Mouse (Mus musculus) lung, adult 18-20 months (tissue): ENCODE results near the gene Ccdc116.

Source experiments
- DNase-seq, 2 experiments: peaks; one replicate each; pipeline ENCODE4 v3.0.0; 2022; ENCODE audit warnings: mixed read lengths in 2 of 2

Gene Ccdc116

DNA sequence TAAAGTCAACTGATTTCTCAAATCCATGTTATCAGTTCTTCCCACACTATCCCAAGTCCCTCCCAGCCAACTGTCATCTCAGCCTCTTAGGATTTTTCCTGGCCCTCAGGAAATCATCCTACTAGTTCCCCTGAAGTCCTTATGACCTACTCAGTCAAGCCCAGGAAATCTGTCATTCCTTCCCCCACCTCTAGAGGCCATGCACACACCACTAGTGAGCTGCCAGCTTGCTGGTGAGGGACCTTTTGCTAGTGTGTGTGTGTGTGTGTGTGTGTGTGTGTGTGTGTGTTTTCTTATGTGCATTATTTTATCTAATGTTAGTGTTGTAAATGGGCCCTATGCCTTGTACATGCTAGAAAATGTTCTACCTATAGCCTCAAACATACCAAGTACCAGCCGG is 19.7 kb downstream of the Ccdc116 start:
- peak; percentile 28 to 55 for DNase-seq

DNA sequence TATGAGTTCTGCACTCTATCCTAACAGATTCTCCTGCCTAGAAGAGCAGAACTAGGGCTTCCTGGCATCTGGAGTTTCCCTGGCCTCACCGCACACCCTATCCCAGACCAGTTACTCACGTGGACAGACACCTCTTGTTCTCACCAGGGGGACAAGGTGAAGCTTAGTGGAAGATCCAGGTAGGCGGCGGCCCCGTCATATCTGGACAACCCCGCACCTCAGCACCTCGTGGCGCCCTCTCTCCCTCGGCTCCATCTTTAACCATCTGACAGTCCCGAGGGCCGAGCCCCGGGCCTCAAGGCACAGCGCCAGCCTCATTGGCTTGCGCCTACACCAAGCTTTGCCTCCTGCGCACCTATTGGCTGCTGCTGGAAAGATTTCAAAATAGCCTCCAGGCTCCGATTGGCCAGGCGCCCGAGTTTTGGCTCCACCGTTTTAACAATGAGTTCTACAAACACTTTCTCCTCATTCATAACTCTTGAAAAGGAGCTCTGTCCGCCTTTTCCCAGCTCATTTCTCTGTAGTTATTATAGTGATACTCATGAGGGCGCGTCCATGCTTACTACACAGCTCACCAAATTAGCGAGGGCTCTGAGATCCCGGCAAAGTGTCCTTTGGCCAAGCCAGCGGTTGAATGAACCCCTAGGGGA is 22.0 kb downstream of the Ccdc116 start, which contains the start of gene 2610318N02Rik:
TSS of gene 2610318N02Rik (minus strand) at position 297 of the 650 bp plus-strand sequence.
- DNase-seq, result peak; percentile 82 to 84

DNA sequence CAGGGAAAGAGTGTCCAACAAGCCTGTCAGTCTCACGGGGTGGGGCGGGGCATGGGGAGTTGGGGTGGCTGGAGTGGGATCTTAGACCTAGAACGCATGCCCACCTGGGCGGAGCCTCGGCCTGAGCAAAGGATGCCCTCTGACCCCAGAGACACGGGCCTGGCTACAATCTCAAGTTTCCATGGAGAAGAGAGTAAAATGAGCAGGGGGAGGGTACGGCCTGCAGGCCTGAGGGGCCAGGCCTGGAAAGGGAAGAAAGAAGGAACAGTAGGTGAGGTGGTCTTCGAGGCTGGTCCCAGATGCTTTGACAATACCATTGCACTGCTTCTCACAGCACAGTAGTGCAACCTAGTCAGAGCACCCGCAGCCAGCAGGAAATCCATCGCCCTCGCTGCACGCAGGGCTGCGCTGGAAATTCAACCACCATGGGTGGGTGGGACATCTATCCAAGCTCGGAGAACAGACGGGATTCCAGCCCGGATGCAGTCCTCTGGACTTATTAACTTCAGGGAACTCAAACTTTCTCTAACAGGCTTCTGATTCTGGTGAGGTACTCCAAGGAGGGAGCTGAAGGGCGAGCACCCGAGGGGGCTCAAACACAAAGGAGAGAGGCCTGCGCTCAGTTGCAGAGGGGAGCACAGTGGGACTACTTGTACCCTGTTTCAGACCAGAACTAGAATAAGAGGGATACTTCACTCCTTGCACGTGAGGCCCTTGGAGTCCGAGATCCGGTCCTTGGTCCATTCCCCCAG is 22.7 kb downstream of the Ccdc116 start:
- no peak for DNase-seq

DNA sequence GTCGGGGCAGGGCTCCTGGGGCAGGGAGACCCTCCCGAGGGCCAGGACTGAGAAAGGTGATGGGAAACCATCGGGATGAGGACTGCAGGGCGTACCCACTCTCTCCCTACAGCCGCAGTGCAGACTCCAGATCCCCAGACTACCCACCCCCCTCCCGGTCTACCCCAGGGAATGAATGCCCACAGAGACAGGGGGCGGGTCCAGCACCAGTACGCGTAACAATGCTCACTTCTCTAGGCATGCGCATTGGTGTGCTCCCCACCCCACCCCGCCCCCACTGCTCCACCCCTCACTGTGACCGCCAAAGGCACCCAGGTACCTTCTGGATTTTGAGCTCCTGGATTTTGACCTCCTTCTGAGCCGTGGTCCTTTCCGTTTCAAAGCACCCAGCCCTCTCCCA is 25.5 kb downstream of the Ccdc116 start:
- DNase-seq, result no peak

DNA sequence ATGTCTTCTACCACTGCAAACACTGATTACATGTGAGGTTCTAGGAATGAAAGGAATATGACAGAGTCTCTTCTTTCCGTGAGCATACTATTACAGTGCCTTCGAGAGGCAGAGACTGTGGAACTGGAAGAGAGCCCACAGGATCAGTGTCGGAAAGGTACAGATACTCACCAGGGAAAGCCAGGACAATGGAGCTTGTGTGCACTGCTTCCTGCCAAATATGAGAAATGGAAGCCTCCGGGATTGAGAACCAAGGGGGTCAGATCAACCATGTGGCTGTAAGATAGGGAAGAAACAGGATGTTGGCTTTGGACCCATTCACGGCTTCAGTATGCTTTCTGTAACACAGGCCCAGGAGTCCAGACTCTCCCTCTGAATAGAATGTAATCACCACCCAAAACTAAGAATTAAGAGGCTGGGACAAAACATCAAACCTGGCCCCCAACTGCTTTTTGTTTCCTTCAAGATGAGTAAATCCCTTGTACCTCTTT is 29.7 kb downstream of the Ccdc116 start:
- no peak for DNase-seq

DNA sequence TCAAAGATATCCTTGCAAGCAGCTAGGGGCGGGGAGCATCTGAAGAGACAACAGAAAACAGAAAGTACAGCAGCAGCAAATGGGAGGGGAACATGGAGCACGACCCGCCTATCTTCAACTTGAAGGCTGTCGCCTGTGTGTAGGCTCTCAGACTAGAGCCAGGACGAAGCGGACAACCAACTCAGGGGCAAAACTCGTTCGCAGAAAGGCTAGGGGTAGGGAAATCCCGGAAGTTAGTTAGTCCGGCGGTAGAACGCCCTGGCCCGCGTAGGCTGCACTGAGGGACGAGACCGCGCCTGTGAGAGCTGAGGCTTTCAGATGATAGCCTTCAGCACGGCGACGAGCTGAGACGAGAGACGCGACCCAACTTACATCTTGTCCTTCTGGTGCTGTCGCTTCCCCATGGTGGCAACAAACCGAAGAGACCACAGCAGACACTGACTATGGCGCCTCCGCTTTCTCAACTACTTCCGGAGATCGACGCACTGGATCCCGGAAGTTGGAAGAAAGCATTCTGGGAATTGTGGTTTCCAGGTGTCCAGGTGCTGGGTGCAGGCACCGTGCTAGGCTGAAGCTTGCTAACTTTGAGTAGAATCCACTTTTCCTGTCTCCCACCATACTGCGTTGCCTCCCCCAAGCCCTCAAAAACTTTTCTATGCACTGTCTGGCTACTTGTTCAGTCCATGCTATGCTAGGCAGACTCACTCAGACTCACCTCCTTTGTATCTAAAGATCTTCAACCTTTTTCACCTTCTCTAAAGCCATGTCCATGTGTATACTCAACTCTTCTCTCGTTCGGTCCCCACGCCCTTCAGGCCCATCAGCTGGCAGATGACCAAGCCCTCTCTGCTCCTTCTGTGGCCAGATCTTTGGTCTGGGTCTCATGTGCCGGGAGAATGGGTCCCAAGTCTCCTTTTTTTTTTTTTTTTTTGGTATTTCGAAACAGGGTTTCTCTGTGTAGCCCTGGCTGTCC is 36.0 kb downstream of the Ccdc116 start, which contains the start of gene Ppil2:
TSS of gene Ppil2 (minus strand) at position 487 of the 973 bp plus-strand sequence.
- DNase-seq, result peak; percentile 71 to 78

DNA sequence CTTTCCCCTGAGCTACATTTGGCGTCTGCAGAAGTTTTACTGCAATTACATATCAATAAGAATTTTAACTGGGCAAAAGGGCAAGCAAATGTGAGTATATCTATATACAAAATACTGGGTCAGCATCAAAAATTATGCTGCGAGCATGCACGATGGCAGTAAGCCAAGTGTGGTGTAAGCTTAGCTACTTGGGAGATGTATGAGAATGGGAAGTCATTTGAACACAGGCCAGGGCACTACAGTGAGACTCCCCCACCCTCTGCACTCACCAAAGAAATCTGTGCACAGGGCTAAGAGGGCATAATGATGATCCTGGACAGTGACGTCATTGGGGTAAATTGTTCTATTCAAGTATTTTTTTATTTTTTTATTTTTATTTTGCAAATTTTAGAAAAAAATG is 42.4 kb downstream of the Ccdc116 start:
- no peak for DNase-seq

DNA sequence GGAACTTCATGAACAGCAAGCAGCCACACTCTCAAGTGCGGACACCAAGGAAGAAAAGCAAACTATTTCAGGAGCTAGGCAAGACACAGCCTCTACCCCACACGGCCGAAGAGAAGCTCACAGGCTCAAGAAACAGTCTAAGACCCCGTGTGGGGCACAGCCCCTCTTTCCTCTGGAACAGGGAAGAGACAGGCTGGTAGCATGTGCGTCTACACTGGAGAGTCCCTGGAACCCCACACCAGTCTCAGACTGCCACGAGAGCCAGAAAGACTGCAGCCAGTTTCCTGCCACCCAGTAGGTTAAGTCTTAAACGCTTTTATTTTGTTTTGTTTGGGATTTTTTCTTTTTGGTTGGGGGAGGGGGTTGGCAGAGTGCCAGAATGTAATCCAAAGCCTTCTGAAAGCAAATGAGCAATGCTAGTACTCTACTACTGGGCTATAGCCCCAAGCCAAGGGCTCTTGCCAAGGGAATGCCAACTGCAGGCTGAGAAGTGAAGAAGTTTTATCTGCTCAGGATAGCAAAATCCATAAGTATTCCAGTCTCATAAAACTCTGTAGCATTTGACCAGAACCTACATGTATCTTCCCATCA is 44.3 kb downstream of the Ccdc116 start:
- DNase-seq, result no peak

DNA sequence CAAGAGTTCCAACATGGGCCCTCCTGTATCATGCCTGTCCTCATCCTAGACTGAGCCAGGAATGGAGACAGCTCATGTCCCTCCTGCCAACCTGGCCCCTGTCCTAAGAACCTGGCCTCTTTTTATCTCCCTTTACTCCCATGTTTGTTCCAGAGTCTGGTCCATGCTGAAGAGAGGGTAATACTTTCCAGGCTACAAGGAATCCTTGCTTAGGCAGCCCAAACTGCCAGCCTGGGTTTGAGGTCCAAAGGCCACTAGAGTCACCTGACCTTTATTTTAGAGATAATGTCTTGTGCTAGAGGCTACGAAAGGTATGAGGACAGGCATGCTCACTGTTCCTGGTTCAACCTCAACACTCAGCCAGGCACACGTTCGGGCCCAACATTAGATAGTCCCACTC is 50.1 kb downstream of the Ccdc116 start:
- no peak for DNase-seq
